Mouse (Mus musculus) bone marrow, adult 2 months (tissue): ENCODE measurements around the gene Pcolce2.

ENCODE experiments used
- CTCF ChIP-seq: fragments of 200-500 bp; IDR thresholded peaks from 2 replicates; pipeline ENCODE4 v1.5.1; 2011; ENCODE audit warnings: low read length, control low read depth; ENCODE audit not compliant: control insufficient read depth, insufficient read depth
- POLR2A ChIP-seq: fragments of 200-500 bp; IDR thresholded peaks from 2 replicates; pipeline ENCODE4 v1.6.1; 2011; ENCODE audit warnings: low read depth, mild to moderate bottlenecking, control low read depth, low read length, borderline replicate concordance; ENCODE audit not compliant: control insufficient read depth

DNA sequence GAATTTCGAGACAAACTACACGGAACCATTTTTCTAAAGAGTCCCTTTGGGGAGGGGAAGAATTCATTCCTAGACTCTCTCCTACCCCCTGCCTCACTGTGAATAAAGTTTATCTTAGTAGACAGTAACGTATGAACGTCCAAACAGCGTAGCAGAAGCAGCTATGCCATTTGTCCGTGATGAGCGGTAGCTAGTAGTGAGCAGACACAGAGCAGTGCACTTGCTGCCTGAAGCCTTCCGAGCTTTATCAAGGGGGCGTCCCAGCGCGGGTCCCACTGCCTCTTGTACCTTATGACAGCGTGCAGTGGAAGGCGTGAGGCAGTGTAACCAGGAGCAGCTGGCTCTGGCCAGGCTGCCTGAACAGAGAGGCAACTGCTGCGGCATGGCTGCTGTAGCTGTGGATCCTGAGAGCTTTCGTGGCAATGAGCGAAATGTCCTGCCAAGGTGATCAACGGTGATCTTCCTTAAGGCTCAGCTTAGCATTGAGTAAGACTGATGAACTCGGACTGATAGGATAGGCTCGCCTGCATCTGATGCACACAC, 39.2 kb upstream of the Pcolce2 start:
- TF ChIP-seq POLR2A (no peak), CTCF (no peak)
